ENCODE assay signal across 8 mouse cellular contexts in genomic region chr4:128957155-128957911, GRCm38 (mm10). TPM values are rescaled to one million over a fixed set of nuclear protein-coding genes. Genes with fewer than 3 reads are reported as not detected.
A peak's percentile ranks its signal among the peaks of the same experiment; 100 is the strongest.
DNase-seq lines count a peak whose midpoint lies in the region; ATAC-seq lines count a peak whose summit lies in the region.

No protein-coding gene starts in this region.

- peaks cover 40% of the 10 kb centered on the region for H3K27me3 ChIP-seq in heart, embryonic 13.5 days (replicated peaks)
- H3K27me3 ChIP-seq in kidney, embryonic 16.5 days (ENCODE audit: insufficient read depth, low read length) = no peaks in the 10 kb centered on the region

- DNase-seq in adrenal gland, adult (ENCODE audit: inconsistent age in 2 of 2, low spot score in 1 of 2) = peak; percentile 77 to 87
- no peak for DNase-seq in adrenal gland, postnatal 4 days (ENCODE audit: low spot score in 2 of 2)
- peak; percentile 90 for DNase-seq in A20 (ENCODE audit: low read depth, low spot score)
- peak; percentile 43 for DNase-seq in c-Kit-positive CD71-positive TER-119-negative erythroid progenitor cells, embryonic 14.5 days (ENCODE audit: low read depth)
- peak; percentile 66 to 77 for DNase-seq in lung, postnatal 4 days
- DNase-seq in thymus, postnatal 25 days = peak; percentile 43

- no peak overlapping the region; the same call in 1 of the 2 replicates for H3K9ac ChIP-seq in heart, embryonic 13.5 days
- no peak overlapping the region for H3K9ac ChIP-seq in kidney, embryonic 16.5 days (replicated peaks; ENCODE audit: low read length)

- H3K27ac ChIP-seq in heart, embryonic 13.5 days (replicated peaks) = peak overlapping the region; percentile 83
- no peak overlapping the region for H3K27ac ChIP-seq in kidney, embryonic 16.5 days (ENCODE audit: low read length)

- no peaks in the 10 kb centered on the region for H3K36me3 ChIP-seq in heart, embryonic 13.5 days
- H3K36me3 ChIP-seq in kidney, embryonic 16.5 days (ENCODE audit: insufficient read depth, low read length) = no peaks in the 10 kb centered on the region

- no peaks in the 10 kb centered on the region for H3K9me3 ChIP-seq in heart, embryonic 13.5 days
- no peaks in the 10 kb centered on the region for H3K9me3 ChIP-seq in kidney, embryonic 16.5 days (ENCODE audit: low read length)

- H3K4me3 ChIP-seq in heart, embryonic 13.5 days = no peak overlapping the region
- no peak overlapping the region for H3K4me3 ChIP-seq in kidney, embryonic 16.5 days (ENCODE audit: low read length)

- H3K4me2 ChIP-seq in heart, embryonic 13.5 days = peak overlapping the region; percentile 41
- no peak overlapping the region for H3K4me2 ChIP-seq in kidney, embryonic 16.5 days (replicated peaks; ENCODE audit: low read depth, low read length)

- peak; percentile 20; the same call in 1 of the 2 replicates for ATAC-seq in heart, embryonic 13.5 days (ENCODE audit: extremely low read depth, insufficient number of reproducible peaks, low FRiP score, low TSS enrichment)
- peak; percentile 55 for ATAC-seq in kidney, embryonic 16.5 days (ENCODE audit: low FRiP score, low TSS enrichment)

- WGBS in heart, embryonic 13.5 days = 32% methylated on average over 11 of the region's 11 CpGs
- WGBS in kidney, embryonic 16.5 days = 42% methylated on average over 11 of the region's 11 CpGs

- peaks cover 33% of the 10 kb centered on the region for H3K4me1 ChIP-seq in heart, embryonic 13.5 days
- peaks cover 15% of the 10 kb centered on the region for H3K4me1 ChIP-seq in kidney, embryonic 16.5 days (ENCODE audit: insufficient read depth, low read length)

RNA-seq across cellular contexts. Expression of gene Azin2, which starts 4.9 kb away (rescaled TPM):
- total RNA-seq in adrenal gland, postnatal 4 days (2021) = 10 to 100 TPM; 54.8 to 61.1 TPM
- polyA plus RNA-seq in heart, embryonic 13.5 days (2015; fragmentation: Nextera tagmentation; extraction: Ambion mirVana) = 7.4 TPM in 2 replicates
- 21.7 and 26.3 TPM in 2 replicates for polyA plus RNA-seq in kidney, embryonic 16.5 days (2015; fragmentation: Nextera tagmentation; extraction: Ambion mirVana)

RNA-seq across cellular contexts. Expression of gene Ak2, which starts 34.4 kb away (rescaled TPM):
- 100 to 1,000 TPM; 144 to 163 TPM for total RNA-seq in adrenal gland, postnatal 4 days (2021)
- polyA plus RNA-seq in heart, embryonic 13.5 days (2015; fragmentation: Nextera tagmentation; extraction: Ambion mirVana) = 147 and 167 TPM in 2 replicates
- 226 and 238 TPM in 2 replicates for polyA plus RNA-seq in kidney, embryonic 16.5 days (2015; fragmentation: Nextera tagmentation; extraction: Ambion mirVana)

Comparison
In these comparisons a context has a peak if more than half of its experiments do, and no peak if none do; other contexts are left out.
1. DNase-seq: peak in adrenal gland, adult (2 of 2), A20 (single experiment), c-Kit-positive CD71-positive TER-119-negative erythroid progenitor cells, embryonic 14.5 days (single experiment), lung, postnatal 4 days (2 of 2) and thymus, postnatal 25 days (single experiment); none in adrenal gland, postnatal 4 days (0 of 2).